Mouse (Mus musculus): ENCODE measurements around the gene Snd1.

DNA sequence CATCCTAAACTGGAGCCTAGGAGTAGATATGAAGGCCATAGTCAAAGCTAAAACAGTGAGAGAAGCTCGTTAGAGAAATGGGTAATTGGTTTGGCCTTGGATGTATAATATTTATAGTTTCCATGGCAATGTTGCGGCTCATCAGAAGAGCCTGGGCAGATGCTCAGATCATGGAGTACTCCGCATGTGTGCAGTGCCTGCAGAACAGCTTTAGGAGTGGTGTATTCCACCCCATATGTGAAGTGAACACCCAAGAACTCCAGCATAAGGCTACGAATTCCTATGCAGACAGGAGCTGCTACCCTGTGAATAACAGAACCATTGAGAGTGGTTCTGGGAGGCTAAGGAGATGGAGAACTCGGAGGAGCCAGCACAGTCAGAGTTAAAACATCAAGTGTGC, 272.1 kb downstream of the Snd1 start:
- TF ChIP-seq CTCF (IDR thresholded peaks at IDR 0.05; ENCODE audit: low read depth) (no peak), EP300 (IDR thresholded peaks at IDR 0.05; ENCODE audit: low read depth) (no peak)

Data from liver, postnatal 0 days (tissue).